Mouse (Mus musculus) megakaryocyte-erythroid progenitor cell, adult 5-6 weeks (primary cell): ENCODE measurements at regions not wholly inside any gene's neighbourhood (a gene's known extent, or its start where the extent isn't known, plus 50 kb on each side); places are given as distances from the start of the nearest gene placed in this dataset.

ENCODE experiments used
- ATAC-seq: replicated peaks from 2 replicates; pipeline ENCODE4 v1.8.0; 2016; ENCODE audit warnings: mild to moderate bottlenecking, inconsistent platforms; ENCODE audit not compliant: severe bottlenecking, poor library complexity, low FRiP score, low TSS enrichment

GRCm38 (mm10) chr3:143862531-143862930 is 342.5 kb downstream of the Lmo4 start:
- ATAC-seq, result no peak

GRCm38 (mm10) chr3:143861866-143862265 is 343.2 kb downstream of the Lmo4 start:
- ATAC-seq, result no peak

- ATAC-seq, result no peak
These were observed 369.3 kb downstream of the Lmo4 start for GRCm38 (mm10) chr3:143835611-143836240.

- ATAC-seq, result no peak
These were observed 370.3 kb downstream of the Lmo4 start for GRCm38 (mm10) chr3:143834725-143835124.

GRCm38 (mm10) chr3:143823395-143823777 is 381.6 kb downstream of the Lmo4 start:
- ATAC-seq, result no peak

- no peak for ATAC-seq
These were observed 382.2 kb downstream of the Lmo4 start for GRCm38 (mm10) chr3:143822564-143823394.

GRCm38 (mm10) chr3:143807544-143807943 is 397.5 kb downstream of the Lmo4 start:
- no peak for ATAC-seq

GRCm38 (mm10) chr3:143806940-143807339 is 398.1 kb downstream of the Lmo4 start:
- ATAC-seq, result no peak

- ATAC-seq, result no peak
These were observed 407.2 kb downstream of the Lmo4 start for GRCm38 (mm10) chr3:143797850-143798249.

- ATAC-seq, result no peak
These were observed 414.1 kb downstream of the Lmo4 start for GRCm38 (mm10) chr3:143790905-143791304.

GRCm38 (mm10) chr3:143789932-143790570 is 415.0 kb downstream of the Lmo4 start:
- ATAC-seq, result no peak

- no peak for ATAC-seq
These were observed 418.1 kb downstream of the Lmo4 start for GRCm38 (mm10) chr3:143786889-143787288.

GRCm38 (mm10) chr3:143784353-143784791 is 420.6 kb downstream of the Lmo4 start:
- no peak for ATAC-seq

GRCm38 (mm10) chr3:143778161-143778560 is 426.9 kb downstream of the Lmo4 start:
- ATAC-seq, result no peak

GRCm38 (mm10) chr3:143759337-143759736 is 445.7 kb downstream of the Lmo4 start:
- ATAC-seq, result no peak

GRCm38 (mm10) chr3:143753197-143753596 is 451.8 kb downstream of the Lmo4 start:
- ATAC-seq, result no peak

GRCm38 (mm10) chr3:143752660-143753059 is 452.4 kb downstream of the Lmo4 start:
- no peak for ATAC-seq

- ATAC-seq, result no peak
These were observed 454.9 kb downstream of the Lmo4 start for GRCm38 (mm10) chr3:143750128-143750527.

GRCm38 (mm10) chr3:143743649-143744048 is 461.4 kb downstream of the Lmo4 start:
- no peak for ATAC-seq

GRCm38 (mm10) chr3:143742786-143743571 is 462.0 kb downstream of the Lmo4 start:
- no peak for ATAC-seq
